Mouse (Mus musculus) urinary bladder, postnatal 36 days (tissue): ENCODE results near the gene Utp14a.
"Not testable (repeated sequence)": the region's sequence is repeated elsewhere in the genome, so short reads cannot be mapped to it uniquely, and the experiment has no call there.

Source experiments
- DNase-seq, 2 experiments: peaks; one replicate each; pipeline ENCODE4 v3.0.0; 2022; ENCODE audit warnings: low spot score in 2 of 2, mixed read lengths in 1 of 2

Gene Utp14a

GRCm38 (mm10) chrX:48256468-48257007, at the start of gene Utp14a:
Utp14a (plus strand) TSS chrX:48256862.
- peak; percentile 87 to 98 for DNase-seq

DNA sequence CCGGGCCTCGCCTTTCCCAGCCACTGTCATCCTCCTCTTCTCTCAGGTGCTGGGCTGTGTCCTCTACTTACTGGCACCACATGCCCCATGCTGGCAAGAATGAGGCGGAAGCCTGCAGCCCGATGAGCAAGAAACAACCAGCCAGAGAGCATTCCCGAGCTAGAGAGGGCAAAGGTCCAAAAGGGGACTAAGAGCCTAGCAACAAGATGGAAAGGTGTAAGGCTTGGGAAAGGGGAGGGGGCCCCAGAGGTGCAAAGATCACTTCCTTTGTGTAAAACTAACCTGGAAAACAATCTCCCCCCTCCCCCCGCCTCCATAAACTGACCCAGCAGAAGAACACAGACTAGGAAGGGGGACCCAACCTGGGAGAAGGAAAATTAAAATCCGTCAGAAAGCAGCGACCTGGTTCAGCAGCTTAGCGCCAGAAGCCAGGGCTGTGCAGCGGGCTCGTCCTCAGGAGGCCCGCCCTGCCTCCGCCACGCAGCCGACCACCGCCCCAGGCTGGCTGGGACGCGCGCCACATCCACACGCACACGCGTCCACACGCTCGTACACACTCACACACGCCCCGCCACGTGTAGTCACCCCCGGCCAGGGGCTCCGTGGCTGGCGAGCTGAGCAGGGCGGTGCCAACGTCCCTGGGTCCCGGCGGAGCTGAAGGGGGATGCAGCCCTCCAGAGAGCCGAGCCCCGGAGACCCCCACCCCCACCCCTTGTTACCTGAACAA, 48.7 kb upstream of the Utp14a start:
- peak in 1 of 2 experiments; percentile 8 for DNase-seq

DNA sequence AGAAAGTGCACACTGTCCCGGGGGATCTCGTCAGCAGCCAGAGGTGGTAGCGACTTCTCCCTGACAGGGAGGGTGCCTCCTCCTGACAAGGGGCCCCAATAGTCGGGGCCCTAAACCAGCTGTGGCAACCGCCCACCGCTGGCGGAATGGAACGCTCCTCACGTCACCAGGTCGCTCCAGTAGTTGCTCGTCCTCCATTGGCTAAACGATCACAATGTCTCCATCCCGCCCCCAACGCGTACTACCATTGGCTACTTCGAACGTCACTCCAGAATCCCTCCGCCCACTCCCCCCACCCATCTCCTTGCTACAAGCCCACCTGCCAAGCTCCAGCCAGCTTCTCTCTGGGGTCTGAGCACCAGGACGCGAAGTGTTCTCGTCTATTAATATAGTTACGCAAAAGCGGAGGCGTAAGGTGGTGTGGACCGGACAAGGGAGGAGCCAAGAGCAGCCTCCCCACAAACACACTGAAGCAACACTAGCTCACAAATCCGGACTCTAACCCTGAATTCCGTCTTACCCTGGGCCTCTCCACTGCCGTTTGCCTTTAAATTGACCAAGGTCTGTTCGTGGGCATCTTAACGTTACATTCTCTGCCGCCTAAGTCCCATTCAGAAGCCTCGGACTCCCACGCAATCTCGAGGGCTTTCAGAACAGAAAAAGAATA, 48.0 kb upstream of the Utp14a start, which contains the start of gene Zdhhc9:
TSS of gene Zdhhc9 (minus strand) at position 360 of the 667 bp plus-strand sequence.
- DNase-seq: peak; percentile 69 to 82

GRCm38 (mm10) chrX:48209746-48210145, 46.9 kb upstream of the Utp14a start:
- DNase-seq: not testable (repeated sequence)

DNA sequence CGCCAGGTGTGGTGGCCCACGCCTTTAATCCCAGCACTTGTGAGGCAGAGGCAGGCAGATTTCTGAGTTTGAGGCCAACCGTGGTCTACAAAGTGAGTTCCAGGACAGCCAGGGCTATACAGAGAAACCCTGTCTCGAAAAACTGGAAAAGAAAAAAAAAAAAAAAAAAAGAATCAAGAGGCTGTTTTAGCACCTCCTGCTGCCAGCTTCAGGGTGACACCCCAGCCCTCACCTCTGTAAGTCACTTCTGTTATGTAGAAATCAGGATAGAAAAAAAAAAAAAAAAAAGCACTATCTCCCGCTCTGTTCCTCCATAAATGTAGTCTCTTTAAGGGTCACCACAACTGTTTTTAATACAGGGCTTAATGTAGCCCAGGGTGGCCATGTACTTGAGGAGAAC, 37.2 kb upstream of the Utp14a start:
- no peak for DNase-seq

- no peak for DNase-seq
These were observed 34.0 kb upstream of the Utp14a start for GRCm38 (mm10) chrX:48222706-48223105.

DNA sequence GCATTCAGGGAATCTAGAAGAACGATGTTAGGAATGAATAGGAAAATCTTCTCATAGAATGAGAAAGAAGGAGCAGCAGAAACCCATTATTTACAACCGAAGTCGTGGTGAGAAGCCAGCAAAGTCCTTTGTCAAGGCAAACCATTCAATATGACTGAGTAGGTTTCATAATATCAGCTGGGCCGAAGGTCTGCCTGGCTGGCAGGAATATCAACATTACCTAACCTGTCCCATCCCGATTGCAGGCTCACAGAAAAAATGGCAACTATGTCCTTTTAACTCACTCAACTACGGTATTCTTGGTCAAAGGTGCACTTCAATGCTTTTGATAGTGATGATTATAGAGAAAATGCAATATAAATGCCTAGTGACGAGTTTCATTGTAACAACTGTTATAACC, 30.4 kb upstream of the Utp14a start:
- DNase-seq: no peak

DNA sequence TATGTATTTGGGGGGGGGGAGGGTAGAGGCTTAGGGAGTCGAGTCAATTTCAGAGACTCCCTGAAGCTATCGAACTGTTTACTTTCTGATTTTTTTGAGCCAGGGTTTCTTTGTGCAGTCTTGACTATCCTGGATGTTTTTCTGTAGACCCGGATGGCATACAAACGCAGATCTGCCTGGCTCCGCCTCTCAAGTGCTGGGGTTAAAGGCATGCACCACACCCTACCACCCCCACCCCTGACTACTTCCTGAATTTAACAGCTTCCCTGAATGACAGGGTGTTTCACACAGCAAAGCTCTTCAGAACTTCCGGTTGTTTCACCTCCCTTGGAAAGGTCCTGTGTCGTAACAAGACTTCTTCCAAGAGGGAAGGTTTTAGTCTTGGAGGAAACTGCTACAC, 22.2 kb upstream of the Utp14a start:
- peak in 1 of 2 experiments; percentile 14 for DNase-seq

DNA sequence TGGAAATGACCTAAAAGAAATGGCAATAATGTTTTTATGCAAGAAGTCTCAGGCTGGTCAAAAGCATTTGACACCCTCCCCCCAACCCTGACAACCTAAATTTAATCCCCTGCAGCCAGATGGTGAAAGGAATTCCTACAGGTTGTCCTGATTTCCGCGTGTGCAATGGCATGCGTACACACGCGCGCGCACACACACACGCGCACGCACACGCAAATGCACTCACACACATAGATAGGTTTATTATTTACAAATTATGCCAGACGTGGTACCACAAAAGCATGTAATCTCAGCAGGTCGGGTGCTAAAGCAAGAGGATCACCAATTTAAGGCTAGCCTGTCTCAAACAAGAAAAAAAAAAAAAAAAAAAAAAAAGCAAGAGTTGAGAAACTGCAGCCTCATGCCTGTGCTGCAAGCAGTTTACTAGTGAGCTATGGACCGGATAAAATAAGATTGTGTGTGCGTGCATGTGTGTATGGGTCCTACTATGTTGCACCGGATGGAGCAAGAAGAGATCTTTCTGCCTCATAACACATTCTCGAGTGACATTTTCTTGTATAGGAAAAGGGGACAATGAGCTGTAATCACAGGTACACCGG, 733 bp upstream of the Utp14a start:
- no peak for DNase-seq

DNA sequence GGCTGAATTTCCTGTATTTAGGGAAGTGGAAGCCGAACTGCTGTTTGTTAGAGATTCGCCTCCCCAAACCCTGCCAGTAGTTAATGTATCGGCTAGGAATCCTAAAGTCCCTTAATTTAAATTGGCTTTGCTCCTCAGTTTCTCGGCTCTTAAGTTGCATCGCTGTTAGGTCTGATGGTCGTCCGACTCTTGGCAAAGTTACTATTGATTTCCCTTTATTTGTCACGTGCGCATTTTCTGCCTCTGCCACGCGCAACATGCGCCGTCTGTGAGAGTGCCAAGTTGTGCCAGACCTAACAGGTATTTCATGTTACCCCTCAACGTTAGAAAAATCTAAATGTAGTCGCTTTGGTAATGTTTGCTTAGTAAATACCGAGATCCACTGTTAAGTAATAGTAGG, 349 bp downstream of the Utp14a start:
- no peak for DNase-seq

DNA sequence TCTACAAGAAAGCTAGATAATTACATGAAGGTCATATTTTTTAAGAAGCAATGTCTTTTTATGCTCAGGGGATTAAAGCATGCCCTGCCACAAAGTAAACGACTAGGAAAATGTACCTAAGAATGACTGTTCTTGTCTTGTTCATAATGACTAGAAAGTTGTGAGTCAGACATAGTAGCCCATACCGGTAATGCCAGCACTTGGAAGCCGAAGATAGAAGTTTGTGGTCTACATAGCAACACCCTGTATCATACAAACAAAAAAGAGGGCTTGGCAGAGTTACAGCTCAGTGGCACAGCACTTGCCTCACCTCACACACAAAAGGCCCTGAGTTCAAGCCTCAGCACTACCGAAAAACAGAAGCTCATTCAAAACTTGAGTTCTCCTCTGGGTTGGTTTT, 15.0 kb downstream of the Utp14a start:
- DNase-seq: no peak

DNA sequence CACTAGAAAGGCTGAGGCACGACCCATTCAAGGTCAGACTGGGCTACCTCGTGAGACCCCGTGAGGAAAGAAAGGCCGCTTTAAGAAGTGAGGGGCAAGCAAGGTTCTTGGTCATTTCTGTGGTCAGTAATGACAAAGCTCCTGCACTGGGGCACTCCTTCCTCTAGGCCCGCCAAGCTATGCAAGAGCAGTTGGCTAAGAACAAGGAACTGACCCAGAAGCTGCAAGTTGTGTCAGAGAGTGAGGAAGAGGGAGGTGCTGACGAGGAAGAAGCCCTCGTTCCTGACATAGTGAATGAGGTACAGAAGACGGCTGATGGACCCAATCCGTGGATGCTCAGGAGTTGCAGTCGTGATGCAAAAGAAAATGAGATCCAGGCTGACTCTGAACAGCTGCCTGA, 18.0 kb downstream of the Utp14a start:
- no peak for DNase-seq

DNA sequence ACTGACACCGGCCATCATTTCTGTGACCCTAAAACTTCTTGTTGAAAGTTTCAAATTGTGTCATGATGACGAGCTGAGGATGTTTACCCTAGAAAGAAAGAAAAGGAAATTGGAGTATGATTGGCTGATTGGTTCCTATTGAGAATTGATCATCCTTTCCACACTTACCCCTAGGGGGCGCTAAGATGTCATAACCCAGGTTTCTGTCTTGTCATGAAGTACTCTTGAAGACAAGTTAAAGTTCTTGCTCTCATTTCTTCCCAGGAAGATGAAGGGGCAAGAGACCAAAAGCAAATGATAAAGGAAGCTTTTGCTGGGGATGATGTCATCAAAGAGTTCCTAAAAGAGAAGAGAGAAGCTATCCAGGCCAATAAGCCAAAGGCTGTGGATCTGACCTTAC, 21.4 kb downstream of the Utp14a start:
- no peak for DNase-seq

GRCm38 (mm10) chrX:48284386-48285005, 27.8 kb downstream of the Utp14a start:
- DNase-seq: peak; percentile 60 to 84

GRCm38 (mm10) chrX:48285006-48285650, 28.5 kb downstream of the Utp14a start:
- DNase-seq: peak; percentile 50 to 73

GRCm38 (mm10) chrX:48285651-48286021, 29.0 kb downstream of the Utp14a start:
- DNase-seq: peak; percentile 28 to 50

DNA sequence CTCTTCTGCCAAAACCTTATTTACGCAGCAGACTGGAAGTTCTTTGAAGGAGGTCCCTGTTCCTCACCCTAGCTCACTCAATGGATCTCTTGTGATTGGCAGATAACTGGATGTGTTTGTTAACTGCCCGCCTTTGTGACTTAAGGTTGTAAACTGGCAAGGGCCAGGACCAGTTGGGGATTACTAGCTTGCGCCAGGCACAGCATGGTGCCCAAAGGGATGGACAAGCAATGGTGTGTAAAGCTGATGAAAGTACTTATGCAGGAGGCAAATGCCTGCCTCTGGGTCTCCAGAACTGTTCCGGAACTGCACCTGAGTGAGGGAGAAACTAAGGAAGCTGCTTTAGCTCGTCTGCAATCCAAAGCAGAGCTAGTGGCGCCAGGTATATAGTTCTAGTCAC, 29.8 kb downstream of the Utp14a start:
- DNase-seq: no peak

DNA sequence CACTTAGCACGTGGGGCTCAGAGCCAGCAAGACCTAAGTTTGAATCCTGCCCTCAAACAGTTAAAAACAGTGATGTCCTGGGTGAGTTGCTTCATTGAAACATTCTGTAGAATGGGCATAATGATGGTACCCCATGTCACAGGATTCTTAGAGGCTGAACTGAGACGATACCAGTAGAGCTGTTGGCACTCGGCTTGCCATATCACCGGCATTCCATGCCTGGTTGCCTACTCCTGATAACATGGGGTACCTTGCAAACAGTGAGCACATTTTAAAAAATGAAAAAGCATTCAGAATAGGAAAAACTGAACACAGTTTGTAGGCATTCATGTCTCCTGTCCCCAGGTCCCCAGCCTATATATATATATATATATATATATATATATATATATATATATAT, 31.3 kb downstream of the Utp14a start:
- no peak for DNase-seq

DNA sequence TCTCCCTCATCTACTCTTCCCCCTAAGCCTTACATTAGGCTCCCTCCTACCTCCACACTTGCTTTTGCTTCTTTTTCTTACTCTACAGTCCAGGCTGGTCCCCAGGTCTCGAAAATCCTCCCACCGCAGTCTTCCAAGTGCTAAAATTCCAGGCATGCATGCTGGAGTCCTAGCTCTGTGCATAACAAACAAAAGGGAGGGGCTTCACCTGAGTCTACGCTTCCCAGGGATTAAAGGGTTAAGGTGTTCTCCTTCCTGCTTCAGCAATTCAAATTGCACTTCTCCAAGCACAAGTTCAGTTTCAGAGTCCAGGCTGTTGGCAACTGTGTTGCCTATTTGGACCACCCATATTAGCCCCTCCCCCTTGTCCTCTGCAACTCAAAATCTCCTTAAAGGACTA, 34.8 kb downstream of the Utp14a start:
- DNase-seq: no peak

GRCm38 (mm10) chrX:48305356-48305755, 48.7 kb downstream of the Utp14a start:
- no peak for DNase-seq

DNA sequence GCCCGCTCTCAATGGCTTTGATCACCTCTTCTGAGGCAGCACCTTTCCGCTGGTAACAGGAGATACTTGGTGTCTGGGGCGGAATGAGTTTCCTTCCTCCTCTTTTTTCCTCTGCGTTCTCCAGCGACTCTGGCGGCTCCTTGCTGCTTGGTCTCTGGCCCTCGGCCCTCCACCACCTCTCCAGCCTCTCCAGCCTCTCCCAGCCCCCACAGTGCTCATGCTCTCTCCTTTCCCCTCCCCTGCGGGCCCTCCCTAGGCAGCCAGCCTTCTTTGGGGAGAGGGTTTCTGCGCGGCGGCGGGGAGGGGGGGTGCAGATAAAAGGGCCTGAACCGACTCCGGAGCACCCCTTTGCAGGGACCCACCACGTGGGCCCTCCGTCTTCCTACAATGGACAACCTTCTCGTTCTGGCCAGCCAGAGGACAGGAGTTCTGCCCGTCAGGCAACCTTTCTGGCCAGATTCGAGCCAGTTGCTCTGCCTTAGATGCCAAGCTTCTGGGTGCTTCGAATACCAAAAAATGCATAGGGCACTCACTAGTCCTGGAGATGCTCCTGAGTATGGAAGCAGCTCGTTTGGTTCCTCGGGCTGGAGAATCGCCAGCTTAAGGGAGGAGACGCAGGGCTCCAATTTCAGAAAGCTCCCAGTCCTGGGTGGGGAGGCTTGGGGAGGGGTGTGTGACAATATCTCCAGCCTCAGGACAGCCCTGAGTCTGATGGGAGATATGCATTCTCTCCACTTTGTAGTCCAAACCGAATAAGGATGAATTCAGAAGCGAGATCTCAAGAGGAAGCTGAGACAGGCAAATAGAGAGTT, 54.2 kb downstream of the Utp14a start:
- no peak for DNase-seq
